Mouse (Mus musculus): ENCODE results near the gene Eif5a2.

GRCm38 (mm10) chr3:28816010-28816540 is 35.0 kb downstream of the Eif5a2 start:
- TF ChIP-seq MAX (IDR thresholded peaks at IDR 0.05; ENCODE audit: low read length) (no peak), ZC3H11A (IDR thresholded peaks at IDR 0.05; ENCODE audit: low read depth, low read length) (no peak)
